Mouse (Mus musculus) MEL-GATA-1-ER (cell line): Measurements from ENCODE around the gene Kcnn4.
A peak's percentile ranks its signal among the peaks of the same experiment; 100 is the strongest.

Experiments used
- DNase-seq: peaks from one replicate; pipeline ENCODE4 v3.0.0-alpha.2; 2012; ENCODE audit warnings: low read depth; ENCODE audit errors: extremely low read depth

Kcnn4 gene

GRCm38 (mm10) chr7:24369731-24370541, at the start of gene Kcnn4:
Gene Kcnn4 (plus strand): TSS chr7:24370263.
- DNase-seq: no peak

- no peak for DNase-seq
These were observed 47.5 kb upstream of the Kcnn4 start for GRCm38 (mm10) chr7:24322593-24322992.

- DNase-seq: no peak
These were observed 44.9 kb upstream of the Kcnn4 start for GRCm38 (mm10) chr7:24325197-24325596.

DNA sequence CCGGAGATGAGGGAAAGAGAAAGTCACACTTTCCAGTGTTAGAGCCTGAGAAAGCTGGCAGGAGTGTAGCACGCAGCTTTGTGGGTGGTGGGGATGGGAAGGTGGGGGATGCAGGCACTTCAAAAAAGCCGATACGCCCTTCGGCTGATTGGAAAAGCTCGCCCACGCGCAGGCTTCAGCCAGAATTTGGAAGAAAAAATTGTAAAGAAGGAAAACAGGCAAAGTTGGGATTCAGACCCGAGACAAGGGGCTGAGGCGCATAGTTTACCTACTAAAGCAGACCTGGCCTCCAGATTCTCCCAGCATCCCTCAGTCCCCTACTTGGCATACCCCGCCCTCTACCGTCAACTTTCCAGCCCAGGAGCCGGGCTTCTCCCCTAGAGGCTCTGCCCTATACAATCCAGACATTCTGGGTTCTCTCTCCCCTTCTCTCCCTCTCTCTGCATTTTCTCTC, 44.4 kb upstream of the Kcnn4 start:
- no peak for DNase-seq

GRCm38 (mm10) chr7:24326273-24327135, 43.6 kb upstream of the Kcnn4 start:
- no peak for DNase-seq

- DNase-seq: no peak
These were observed 42.6 kb upstream of the Kcnn4 start for GRCm38 (mm10) chr7:24327281-24327975.

DNA sequence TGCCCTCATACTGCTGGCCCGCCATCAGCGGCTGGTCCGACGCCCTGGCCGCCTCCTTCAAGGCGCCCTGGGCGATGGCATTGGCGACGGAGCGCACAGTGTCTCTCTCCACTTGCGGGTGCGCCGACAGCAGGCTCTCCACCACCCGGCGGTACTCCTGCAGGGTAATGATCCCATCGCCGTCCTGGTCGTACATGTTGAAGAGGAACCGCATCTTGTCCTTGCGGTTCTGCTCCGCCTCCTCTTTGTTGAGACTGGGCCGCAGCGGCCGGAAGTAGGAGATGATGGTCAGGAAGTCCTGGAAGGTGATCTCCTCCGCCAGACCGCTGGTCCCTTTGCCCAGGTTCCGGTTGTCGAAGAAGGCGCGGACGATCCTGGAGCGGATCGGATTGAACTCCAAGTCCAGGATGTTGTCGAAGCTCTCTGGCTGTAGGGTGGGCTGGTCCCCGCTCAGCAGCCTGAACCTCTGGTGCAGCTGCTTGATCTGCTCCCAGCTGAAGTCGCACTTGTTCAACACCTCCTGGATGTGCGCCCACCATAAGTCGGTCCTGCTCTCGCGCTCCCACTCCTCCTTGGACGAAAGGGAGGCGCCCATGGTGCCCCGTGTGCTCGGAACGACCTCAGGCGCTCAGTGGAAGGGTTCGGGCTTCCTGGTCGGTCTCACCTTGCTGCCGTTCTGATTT, 36.6 kb upstream of the Kcnn4 start, which contains the start of gene Tescl:
Tescl (minus strand) TSS at position 633 of the 683 bp plus-strand sequence.
- no peak for DNase-seq

- peak; percentile 64 for DNase-seq
These were observed 34.3 kb upstream of the Kcnn4 start for GRCm38 (mm10) chr7:24335699-24336309.

- DNase-seq: no peak
These were observed 31.8 kb upstream of the Kcnn4 start for GRCm38 (mm10) chr7:24338241-24338640.

DNA sequence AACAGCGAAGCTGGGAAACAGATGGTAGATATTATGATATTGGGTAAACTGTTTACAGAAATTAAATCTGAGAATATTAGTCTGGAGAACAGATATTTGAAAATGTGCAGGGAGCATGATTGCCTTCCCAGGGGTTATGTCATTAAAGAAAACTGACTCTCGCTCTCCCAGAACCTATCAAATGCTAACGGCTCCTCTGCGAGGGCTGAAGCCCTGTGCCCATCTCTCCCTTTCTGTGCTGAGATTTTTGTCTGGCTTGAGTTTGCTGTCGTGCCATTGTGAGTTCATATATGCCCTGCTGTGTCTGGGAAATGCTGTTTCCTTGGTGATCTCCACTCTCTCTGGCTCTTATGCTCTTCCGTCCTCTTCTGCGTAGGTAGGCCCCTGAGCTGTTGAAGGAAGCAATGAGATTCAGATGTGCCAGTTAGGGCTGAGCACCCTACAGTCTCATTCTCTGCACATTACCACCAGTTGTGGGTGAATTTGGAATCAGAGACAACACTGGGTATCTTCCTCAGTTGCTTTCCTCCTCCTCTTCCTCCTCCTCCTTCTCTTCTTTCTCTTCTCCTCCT, 26.3 kb upstream of the Kcnn4 start:
- no peak for DNase-seq

- no peak for DNase-seq
These were observed 23.6 kb upstream of the Kcnn4 start for GRCm38 (mm10) chr7:24346444-24346843.

- no peak for DNase-seq
These were observed 21.2 kb upstream of the Kcnn4 start, which contains the start of gene Lypd5 for GRCm38 (mm10) chr7:24348896-24349295. Gene Lypd5 (plus strand): TSS chr7:24349196.

DNA sequence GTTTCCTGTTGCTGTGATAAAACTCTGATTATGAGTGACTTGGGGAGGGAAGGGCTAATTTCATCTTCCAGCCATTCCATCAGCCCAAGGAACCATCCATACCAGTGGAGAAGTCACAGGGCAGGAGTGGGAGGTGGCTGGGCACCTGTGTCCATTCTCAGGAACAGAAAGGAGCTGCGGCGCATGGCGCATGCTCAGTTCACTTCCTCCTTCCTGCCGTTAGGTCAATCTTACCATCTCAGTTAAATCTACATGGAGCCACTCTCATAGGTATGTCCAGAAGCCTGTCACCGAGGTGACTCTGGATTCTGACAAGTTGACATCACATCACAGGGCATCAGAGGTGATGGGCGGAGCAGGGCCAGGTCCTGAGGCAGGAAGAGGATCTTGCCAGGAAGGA, 14.4 kb upstream of the Kcnn4 start:
- no peak for DNase-seq

DNA sequence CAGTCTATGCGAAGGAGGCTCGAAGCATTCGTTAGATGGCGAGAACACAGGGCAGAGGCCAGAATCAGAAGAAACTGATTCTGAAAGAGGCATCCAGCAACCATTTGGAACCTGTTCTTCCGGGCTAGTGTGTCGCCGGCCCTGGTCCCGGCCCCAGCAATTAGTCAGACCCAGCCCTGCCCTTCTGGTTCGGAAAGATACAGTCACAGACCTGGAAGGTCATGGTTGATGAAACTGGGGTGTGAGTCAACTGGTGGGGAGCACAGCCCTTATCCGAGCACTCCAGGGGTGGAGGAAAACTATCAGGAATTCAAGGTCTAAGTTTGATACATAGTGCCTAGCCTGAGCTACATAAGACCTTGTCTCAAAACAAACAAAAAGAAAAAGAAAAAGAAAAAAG, 14.0 kb upstream of the Kcnn4 start:
- no peak for DNase-seq

GRCm38 (mm10) chr7:24357899-24358298, 12.2 kb upstream of the Kcnn4 start:
- no peak for DNase-seq

- no peak for DNase-seq
These were observed 10.8 kb upstream of the Kcnn4 start for GRCm38 (mm10) chr7:24359269-24359668.

- DNase-seq: no peak
These were observed 9.1 kb upstream of the Kcnn4 start for GRCm38 (mm10) chr7:24361001-24361400.

DNA sequence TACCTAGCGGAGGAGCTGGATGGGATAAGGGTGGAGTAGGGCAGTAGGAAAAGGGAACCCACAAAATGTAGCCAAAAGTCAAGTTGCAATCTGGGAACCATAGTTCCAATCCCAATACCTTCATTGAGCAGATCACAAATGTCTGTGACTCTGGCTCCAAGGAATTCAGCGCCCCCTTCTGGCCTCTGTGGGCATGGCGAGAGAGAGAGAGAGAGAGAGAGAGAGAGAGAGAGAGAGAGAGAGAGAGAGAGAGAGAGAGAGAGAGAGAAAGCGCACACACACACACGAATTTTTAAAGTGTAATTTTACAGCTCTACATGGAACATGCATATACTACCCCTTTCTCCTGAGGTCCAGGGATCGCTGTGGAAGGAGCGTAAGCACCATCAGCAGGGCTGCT, 6.8 kb upstream of the Kcnn4 start:
- DNase-seq: no peak

- no peak for DNase-seq
These were observed 5.2 kb upstream of the Kcnn4 start for GRCm38 (mm10) chr7:24364827-24365226.
